Mouse (Mus musculus) large intestine, adult 2 months (tissue): ENCODE data around the gene Sirt4. TPM values are rescaled to one million over a fixed set of nuclear protein-coding genes. Genes with fewer than 3 reads are reported as not detected.
"Not testable (repeated sequence)": the region's sequence is repeated elsewhere in the genome, so short reads cannot be mapped to it uniquely, and the experiment has no call there.

Experiments
- DNase-seq: peaks from one replicate; pipeline ENCODE4 v3.0.0-alpha.2; 2012; ENCODE audit warnings: low read depth, low spot score
- WGBS: fragments of 180-500 bp; shearing (Covaris S2); methylation state at CpG from one replicate; pipeline ENCODE4 v1.1.7; 2018; 5-methylcytosine and 5-hydroxymethylcytosine counted together
- polyA plus RNA-seq: library from polyadenylated mRNA; depleted of rRNA; stranded (reverse); fragments of >200 nt; gene quantifications from 2 replicates; pipeline ENCODE4 v1.2.3, GENCODE M21; 2012

Sirt4 gene
- polyA plus RNA-seq, 1 experiment: 17.3 TPM

DNA sequence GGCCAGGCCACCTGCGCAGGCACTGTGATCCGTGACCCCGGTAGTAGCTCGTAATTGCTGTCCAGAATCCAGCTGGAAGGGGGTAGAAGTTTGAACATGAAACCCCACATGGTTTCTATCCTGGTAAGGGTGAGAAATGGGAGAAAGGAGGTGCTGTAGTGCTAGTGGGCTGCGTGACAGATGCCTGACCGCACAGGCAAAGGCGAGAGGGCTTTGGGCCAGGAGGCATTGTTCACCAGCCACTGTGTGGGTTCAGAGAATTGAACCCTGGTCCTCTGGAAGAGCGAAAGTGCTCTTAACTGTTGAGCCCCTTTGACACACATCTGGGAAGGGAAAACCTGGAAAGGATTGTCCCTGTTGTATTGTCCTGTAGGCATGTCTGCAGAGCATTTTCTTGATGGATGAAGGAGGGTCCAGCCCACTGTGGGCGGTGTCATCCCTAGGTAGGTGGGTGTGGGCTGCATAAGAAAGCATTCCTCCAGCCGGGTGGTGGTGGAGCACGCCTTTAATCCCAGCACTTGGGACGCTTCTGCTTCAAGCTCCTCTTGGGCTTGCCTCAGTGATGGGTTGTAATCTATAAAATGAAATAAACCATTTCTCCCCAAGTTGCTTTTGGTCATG is 8.3 kb downstream of the Sirt4 start:
- no peak for DNase-seq
- WGBS: 45% methylated on average over 12 of the region's 12 CpGs

DNA sequence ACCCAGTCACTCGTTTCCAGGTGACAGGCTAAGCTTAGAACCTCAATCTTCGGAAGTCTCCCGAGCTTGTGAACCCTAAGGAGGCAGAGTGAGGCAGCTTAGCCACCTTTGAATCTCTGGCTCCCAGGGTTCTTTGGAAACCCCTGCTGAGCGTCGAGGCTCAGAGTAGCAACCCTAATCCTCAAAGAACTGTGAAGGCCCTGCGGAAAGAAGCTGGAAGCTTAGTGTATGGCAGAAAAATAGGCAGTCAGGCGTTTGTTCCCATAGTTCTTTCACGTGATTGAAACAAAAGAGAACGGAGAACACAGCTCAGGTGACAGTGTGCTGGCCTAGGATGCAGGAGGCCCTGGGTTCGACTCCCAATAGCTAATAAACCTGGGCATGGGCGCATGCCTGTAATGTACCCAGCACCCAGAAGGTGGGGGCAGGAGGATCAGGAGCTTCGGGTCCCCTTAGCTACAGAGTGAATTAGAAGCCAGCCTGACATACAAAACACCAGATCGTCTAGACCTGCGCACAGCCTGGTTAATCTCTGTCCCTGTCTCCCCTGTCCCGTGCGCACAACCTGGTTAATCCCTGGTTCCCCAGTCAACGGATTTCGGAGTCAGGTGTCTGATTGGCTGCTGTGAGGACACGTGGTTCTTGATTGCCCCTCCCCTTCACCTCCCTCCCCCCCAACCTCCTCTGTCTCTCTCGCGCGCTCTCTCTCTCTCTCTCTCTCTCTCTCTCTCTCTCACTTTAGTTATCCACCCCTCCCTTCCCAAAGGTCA is 9.0 kb downstream of the Sirt4 start:
- no peak for DNase-seq
- WGBS: 25% methylated on average over 22 of the region's 22 CpGs

DNA sequence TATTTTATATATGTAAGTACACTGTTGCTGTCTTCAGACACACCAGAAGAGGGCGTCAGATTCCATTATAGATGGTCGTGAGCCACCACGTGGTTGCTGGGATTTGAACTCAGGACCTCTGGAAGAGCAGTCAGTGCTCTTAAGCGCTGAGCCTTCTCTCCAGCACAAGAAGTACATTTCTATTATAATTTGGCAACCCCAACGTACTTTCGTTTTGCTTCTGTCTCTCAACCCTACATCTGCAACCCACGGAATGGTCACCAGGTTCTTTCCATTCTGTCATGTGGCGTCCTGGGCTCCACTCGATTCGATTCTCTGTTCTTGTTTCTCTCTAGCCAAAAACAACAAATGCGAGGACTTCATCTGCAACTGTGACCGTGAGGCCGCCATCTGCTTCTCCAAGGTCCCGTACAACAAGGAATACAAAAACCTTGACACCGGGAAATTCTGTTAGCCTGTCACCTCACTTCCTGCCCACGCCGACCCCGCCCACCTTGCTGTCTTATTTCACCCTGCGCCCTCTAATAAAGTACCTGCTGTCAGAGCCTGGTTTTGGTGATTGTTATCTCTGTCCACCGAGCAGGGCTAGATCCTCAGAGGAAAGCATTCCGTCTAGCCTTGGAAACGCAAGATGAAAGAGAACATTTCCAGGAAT is 10.2 kb downstream of the Sirt4 start:
- DNase-seq: no peak
- 63% methylated on average over 22 of the region's 22 CpGs for WGBS

DNA sequence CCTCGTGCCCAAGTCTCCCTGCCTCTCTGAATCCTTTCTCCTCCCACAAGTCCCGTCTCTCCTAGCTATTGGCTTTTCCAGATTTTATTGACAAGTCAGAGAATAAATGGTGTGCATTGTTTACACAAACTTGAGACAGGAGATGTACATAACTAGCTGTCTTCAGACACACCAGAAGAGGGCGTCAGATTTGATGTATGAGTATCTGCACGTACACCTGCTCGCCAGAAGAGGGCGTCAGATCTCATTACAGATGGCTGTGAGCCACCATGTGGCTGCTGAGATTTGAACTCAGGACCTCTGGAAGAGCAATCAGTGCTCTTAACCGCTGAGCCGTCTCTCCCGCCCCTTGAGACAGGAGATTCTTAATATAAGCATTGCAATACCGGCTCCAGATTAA is 11.3 kb downstream of the Sirt4 start:
- 61% methylated on average over 10 of the region's 10 CpGs for WGBS
- DNase-seq: no peak

DNA sequence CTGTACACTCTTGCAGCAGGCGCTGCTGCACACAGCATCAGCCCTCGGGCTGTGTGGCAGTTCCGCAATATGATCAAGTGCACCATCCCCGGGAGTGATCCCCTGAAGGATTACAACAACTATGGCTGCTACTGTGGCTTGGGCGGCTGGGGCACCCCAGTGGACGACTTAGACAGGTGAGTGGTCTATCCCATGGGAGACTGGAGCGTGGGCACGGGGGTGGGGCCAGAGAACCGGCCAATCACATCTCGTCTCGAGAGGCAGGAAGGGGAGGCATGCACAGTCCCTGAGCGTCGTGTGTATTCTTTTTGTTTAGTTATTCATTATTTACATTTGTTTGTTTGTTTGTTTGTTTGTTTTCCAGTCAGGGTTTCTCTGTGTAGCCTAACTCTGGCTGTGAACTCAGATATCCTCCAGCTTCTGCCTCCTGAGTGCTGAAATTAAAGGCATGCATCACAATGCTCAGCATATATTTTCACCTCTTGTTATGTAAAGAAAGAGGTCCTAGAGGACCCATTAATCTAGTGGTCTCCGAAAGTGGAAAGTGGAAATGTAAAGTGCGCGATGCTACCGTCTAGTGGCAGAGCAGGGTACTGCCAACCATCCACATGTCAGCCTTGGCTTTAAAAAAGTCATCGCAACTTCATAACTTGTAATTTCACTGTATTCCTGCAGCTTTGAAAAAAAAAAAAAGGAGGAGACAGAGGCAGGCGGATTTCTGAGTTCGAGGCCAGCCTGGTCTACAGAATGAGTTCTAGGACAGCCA is 13.6 kb downstream of the Sirt4 start:
- DNase-seq: no peak
- 34% methylated on average over 20 of the region's 20 CpGs for WGBS

DNA sequence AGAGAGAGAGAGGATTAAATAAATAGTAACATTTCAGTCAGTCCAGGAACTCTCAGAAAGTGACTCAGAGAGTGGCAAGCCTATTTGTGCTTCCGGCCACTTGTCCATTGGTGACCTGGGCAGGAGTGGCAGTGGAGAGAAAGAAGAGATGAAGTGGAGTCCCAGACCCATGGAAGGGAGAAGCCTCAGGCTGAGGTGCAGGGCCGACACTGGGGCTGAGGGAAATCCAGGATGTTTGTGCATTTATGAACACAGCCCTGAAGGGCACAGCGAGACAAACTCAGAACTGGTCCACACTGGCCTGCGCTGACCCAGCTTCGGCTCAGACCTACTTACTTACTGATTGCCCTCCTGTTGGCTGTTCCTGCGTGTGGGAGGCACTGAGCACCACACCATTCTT is 14.7 kb downstream of the Sirt4 start:
- 71% methylated on average over 6 of the region's 6 CpGs for WGBS
- no peak for DNase-seq

DNA sequence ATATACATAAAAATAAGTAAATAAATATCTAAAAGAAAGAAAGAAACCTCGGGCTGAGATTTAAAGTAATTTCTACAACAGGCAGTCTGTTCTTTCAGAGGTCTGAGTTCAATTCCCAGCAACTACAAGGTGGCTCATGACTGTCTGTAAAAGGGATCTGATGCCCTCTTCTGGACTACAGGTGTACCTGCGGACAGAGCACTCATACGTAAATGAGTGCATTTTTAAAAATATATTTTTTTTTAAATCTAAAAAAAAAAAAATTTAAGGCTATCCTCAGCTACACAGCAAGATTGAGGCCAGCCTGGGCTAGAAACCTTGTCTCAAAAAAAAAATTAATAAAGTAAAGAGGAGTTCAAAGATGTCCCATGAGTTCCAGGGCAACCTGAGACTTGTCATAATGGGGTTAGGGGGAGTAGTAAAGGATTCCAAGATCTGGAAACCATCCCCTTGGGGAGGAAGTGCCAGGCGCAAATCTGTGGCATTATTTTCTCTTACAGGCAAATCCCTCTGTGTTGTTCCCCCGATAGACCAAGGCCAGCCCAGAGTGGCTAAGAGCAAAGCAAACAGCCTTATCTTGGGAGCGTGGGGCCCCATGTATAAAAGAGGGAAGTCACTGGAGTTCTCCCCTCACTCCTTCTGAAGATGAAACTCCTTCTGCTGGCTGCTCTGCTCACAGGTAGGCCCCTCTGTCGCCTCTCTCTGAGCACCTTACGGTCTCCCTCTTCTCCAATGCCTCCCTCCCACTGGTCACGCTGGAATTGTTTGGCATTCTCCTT is 18.7 kb downstream of the Sirt4 start, which contains the start of gene Pla2g1b:
Gene Pla2g1b, plus strand, starts transcription at position 621 of the 779 bp plus-strand sequence.
- DNase-seq: no peak
- WGBS: 35% methylated on average over 9 of the region's 9 CpGs

DNA sequence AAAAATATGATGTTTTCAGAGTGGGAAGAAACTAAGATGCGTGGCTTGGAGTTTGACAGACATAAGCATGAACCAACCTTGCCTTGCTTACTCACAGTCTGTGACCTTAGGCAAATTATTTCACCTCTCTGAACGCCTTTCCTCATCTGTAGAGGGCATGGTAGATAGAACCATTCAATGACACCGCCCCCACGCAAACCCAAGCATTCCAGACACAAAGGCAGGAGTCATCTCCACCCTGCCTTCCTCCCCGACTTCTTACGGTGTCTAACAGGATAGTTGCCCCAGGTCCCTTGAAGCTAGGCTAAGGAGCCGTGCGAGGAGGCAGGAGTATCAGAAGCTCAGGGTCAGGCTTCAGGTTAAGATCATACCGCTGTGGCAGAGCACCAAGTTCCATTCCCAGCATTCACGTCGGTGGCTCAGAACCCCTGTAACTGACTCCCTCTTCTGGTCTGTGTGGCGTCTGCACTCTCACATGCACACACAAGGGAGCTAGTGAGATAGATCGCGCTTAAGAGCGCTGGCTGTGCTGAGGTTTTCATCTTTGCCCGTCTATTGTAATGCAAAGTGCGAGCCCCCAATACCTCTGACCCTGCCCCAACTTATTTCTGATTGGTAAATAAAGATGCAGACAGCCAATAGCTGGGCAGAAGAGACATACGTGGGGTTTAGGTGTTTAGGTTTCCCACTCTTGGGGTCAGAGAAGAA is 20.0 kb downstream of the Sirt4 start:
- DNase-seq: no peak

DNA sequence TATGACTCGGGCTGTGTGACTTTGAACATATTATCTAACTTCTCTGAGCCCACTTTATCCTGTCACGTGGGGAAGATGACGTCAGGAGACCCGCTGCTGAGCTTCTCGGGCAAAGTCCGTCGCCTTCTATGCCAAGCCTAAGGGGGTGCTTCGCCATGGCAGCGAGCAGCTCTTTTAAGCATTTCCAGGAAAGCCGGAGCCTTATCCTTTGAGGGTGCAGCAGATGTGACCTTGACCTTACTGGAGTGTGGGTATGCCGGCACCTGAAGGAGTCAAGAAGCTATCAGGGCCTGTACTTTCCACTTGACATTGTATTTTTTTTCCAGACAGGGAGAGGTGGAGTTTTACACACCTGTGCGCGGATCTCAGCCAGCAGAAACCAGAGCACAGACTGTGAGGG is 25.6 kb downstream of the Sirt4 start:
- no peak for DNase-seq
- WGBS: 38% methylated on average over 13 of the region's 13 CpGs

More for the DNA sequence above, 20.0 kb downstream of the Sirt4 start:
- 82% methylated on average over 18 of the region's 18 CpGs for WGBS

DNA sequence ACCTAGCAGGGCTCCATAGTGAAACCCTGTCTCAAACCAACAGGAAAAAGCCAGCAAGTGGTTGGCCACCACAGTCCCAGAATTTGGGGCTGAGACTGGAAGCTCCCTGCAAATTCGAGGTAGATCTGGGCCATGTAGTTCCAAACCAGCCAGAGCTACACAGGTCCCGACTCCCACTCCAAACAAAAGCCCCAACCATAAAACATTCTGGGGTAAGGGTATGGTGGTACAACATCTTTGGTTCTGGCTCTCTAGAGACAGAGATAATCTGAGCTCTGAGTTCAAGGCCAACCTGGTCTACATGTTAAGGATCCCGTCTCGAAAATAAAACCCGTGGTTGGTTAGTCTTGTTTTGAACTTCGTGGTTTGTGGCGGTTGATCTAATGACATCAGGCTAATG is 28.7 kb downstream of the Sirt4 start:
- 75% methylated on average over 7 of the region's 7 CpGs for WGBS
- no peak for DNase-seq

DNA sequence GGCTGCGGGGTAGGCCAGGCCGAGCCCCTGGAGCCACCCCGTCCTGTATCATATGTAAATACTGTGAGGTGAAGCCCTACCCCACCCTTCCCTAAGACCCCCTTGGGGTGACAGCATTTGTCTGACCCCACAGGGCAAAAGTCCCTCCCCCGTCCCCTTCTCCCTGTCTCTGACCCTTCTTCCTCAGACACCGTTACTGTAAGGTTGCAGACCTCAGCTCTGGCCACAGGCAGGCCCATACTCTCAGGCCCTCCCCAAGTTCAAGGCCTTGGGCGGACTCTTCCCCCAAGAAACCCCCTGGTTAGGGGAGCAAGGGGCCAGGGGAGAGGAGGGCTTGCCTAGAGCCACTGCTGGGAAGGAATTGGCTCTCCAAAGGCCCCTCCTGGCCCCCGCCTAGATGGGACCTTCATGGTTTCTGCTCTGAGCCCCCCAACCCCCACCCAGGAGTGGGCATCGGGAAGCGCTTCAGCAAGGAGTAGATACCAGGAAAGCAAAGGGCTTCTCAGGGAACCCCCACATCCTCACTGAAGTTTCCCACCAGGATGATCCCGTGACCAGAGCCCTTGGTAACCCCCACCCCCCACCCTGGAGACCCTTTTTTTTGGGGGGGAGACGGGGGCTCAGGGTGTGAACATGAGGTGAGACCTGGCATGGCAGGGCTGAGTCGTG is 30.0 kb downstream of the Sirt4 start:
- no peak for DNase-seq
- 83% methylated on average over 12 of the region's 12 CpGs for WGBS

DNA sequence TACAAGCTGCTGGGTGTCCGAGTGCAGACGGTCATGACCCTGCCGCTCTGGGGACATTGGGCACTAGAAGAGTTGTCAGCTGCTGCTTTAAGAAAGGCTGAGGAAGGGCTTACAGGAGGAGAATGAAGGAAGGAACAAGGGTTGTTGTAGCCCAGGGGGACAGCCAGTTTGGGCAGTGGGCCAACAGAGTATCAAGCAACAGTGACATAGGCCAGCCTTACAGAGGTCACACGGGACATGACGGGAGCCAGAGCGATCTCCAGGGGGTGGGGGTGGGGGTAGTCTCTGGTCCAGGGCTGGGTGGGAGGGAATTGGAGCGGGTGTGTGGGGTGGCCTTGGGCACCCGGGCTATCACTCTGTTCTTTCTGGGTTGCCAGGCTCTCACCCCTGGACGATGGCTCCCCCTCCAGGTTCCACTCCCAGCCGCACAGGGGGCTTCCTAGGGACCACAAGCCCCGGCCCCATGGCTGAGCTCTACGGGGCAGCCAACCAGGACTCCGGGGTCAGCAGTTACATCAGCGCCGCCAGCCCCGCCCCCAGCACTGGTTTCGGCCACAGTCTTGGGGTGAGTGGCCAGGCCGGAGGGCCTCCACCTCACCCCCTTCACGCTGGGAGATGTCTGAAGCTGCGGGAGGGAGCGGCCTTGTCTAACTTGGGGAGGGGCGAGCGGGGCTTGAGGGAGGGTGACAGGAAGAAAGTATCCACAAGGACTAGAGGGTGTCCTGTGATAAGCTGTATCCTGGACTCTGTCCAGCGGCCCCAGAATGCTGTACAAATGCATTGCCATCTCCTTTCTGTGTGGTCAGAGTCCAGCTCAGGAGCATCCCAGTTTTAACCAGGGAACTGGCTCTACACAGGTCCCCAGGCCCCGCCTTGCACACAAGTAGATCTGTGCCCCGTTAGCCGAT is 33.9 kb downstream of the Sirt4 start:
- 94% methylated on average over 27 of the region's 27 CpGs for WGBS
- no peak for DNase-seq

DNA sequence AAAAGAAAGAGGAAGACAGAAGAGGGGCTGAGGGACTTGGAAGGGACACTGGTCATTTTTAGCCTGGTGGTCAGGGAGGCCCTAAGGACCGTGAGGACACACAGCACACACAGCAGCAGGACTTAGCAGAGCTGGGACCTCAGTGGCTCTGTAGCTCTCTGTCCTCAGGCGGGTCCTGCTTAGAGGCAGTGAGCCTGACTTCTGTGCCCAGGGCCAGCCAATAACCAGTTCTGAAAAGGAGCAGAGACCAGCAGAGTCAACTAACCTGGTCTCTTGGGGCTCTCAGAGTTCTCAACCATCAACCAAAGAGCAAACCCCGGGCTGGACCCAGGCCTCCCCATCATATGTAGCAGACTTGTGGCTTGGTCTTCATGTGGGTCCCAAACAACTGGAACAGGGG is 35.3 kb downstream of the Sirt4 start:
- DNase-seq: no peak
- WGBS: 81% methylated on average over 3 of the region's 3 CpGs

DNA sequence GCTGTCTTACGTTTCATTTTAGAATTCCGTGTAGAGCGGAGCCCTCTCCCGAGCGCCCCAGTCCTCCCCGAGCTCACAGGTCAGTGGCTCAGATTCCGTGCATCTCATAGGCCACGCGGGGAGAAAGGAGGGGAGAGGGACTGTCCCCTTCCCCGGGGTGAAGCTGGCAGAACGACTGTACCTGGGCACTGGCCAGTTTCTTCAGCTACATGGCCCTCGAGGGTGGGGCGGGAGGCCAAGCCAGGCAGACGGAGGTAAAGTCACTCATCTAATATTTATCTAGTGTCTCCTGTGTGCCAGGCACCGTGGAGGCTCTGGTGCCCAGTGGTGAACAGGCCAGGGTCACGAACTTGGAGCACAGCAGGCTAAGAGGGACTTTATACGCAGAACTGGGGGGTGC is 37.4 kb downstream of the Sirt4 start:
- 70% methylated on average over 17 of the region's 17 CpGs for WGBS
- no peak for DNase-seq

DNA sequence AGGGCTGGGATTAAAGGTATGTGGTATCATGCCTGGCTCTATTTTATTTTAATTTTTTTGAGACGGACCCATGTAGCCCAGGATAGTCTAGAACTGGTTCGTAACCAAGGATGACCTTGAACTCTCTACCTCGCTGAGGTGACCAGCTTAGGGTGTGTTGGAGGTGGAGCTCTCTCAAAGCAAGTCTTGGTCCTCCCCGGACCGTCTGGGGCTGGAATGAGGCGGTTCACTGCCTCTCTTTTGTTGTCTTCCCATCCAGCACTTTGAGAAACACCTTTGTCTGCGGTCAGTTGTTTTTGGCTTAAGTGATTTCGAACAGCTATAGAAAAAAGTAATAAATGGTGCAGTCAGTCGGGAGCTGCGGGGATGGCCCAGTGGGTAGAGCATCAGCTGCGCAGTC is 40.4 kb downstream of the Sirt4 start:
- 86% methylated on average over 11 of the region's 11 CpGs for WGBS
- DNase-seq: no peak

DNA sequence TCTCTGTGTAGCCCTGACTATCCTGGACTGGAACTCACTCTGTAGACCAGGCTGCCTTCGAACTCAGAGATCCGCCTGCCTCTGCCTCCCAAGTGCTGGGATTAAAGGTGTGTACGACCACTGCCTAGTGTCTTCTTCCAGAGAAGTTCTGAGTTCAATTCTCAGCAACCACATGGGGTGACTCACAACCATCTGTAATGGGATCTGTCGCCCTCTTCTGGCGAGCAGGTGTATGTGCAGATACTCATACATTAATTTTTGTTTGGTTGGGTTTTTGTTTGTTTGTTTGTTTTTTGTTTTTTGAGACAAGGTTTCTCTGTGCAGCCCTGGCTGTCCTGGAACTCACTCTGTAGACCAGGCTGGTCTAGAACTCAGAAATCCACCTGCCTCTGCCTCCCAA is 41.9 kb downstream of the Sirt4 start:
- not testable (repeated sequence) for DNase-seq
- WGBS: 72% methylated on average over 5 of the region's 5 CpGs

DNA sequence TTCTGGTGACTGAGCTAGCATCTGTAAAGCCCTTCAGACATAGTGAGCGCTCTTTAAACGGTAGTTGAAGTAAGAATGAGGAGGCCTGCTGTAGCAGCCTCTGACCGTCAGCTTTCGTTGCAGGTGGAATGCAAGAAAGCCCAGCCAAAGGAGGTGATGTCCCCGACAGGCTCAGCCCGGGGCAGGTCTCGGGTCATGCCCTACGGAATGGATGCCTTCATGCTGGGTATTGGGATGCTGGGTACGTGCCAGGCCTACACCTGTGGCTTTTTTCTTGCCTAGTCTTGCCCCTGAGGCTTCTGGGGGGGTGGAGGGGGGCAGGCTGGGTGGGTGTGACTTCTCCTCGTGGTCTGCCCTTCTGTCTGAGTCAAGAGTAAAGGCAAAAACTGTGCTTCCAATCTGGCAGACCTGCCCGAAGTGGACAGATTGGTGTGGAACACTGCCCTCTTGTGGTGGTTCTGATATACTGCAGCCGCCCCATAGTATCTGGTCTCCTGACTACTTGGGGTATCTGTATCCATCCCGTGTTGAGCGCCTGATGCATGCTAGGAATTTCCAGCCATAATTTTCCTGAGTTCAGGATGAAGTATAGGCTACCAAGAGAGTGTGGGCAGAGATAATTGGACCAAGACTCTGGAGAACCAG is 43.2 kb downstream of the Sirt4 start:
- peak; percentile 21 for DNase-seq
- WGBS: 44% methylated on average over 14 of the region's 14 CpGs
